Mouse (Mus musculus) myocyte (in vitro differentiated cells): ENCODE results near the gene Gm20388. TPM values are rescaled to one million over a fixed set of nuclear protein-coding genes. Genes with fewer than 3 reads are reported as not detected.

Source experiments
- H3K27me3 ChIP-seq: one replicate; pipeline ENCODE4 v1.6.1; 2011; ENCODE audit not compliant: control insufficient read depth, insufficient read depth, insufficient read length
- H3K36me3 ChIP-seq: one replicate; pipeline ENCODE4 v1.6.1; 2011; ENCODE audit not compliant: control insufficient read depth, insufficient read depth
- H3K4me2 ChIP-seq: one replicate; pipeline ENCODE4 v1.6.1; 2011; ENCODE audit warnings: low read depth, control low read depth
- H3K4me3 ChIP-seq: one replicate; pipeline ENCODE4 v1.5.1; 2011; ENCODE audit warnings: mild to moderate bottlenecking, control low read depth, moderate library complexity
- H3K79me2 ChIP-seq: one replicate; pipeline ENCODE4 v1.6.1; 2011; ENCODE audit not compliant: control insufficient read depth, insufficient read depth
- H3ac ChIP-seq: one replicate; pipeline ENCODE4 v1.6.1; 2011; ENCODE audit not compliant: control insufficient read depth, insufficient read length
- CEBPB ChIP-seq: IDR thresholded peaks from 2 replicates; pipeline ENCODE4 v1.6.1; 2011; ENCODE audit warnings: mild to moderate bottlenecking, moderate library complexity; ENCODE audit not compliant: poor library complexity, insufficient read depth, severe bottlenecking
- E2F4 ChIP-seq: IDR thresholded peaks from one replicate; pipeline ENCODE4 v1.6.1; 2011; ENCODE audit warnings: mild to moderate bottlenecking, control low read depth, moderate library complexity; ENCODE audit not compliant: insufficient read depth
- MAX ChIP-seq: IDR thresholded peaks from one replicate; pipeline ENCODE4 v1.6.1; 2011; ENCODE audit warnings: low read depth, mild to moderate bottlenecking, control low read depth
- MYOD1 ChIP-seq, 3 experiments: IDR thresholded peaks; one replicate each; pipeline ENCODE4 v1.6.1; 2011; ENCODE audit warnings: control low read depth in 2 of 3, low read depth in 2 of 3, mild to moderate bottlenecking in 2 of 3, moderate library complexity in 1 of 3; ENCODE audit not compliant: insufficient read length in 2 of 3, control insufficient read depth in 1 of 3
- MYOG ChIP-seq, 3 experiments: IDR thresholded peaks; one replicate each; pipeline ENCODE4 v1.6.1; 2011; ENCODE audit warnings: control low read depth in 2 of 3, low read depth in 2 of 3, mild to moderate bottlenecking in 2 of 3; ENCODE audit not compliant: insufficient read length in 2 of 3, control insufficient read depth in 1 of 3, insufficient read depth in 1 of 3
- POLR2A ChIP-seq: IDR thresholded peaks from one replicate; pipeline ENCODE4 v1.6.1; 2011; ENCODE audit warnings: low read depth, mild to moderate bottlenecking, control low read depth, moderate library complexity; ENCODE audit not compliant: insufficient read length
- POLR2AphosphoS2 ChIP-seq: IDR thresholded peaks from one replicate; pipeline ENCODE4 v1.6.1; 2011; ENCODE audit warnings: low read depth, control low read depth; ENCODE audit not compliant: insufficient read length
- REST ChIP-seq: IDR thresholded peaks from one replicate; pipeline ENCODE4 v1.6.1; 2011; ENCODE audit warnings: mild to moderate bottlenecking, control low read depth, moderate library complexity; ENCODE audit not compliant: insufficient read depth, insufficient read length
- SRF ChIP-seq: IDR thresholded peaks from one replicate; pipeline ENCODE4 v1.6.1; 2011; ENCODE audit warnings: low read depth; ENCODE audit not compliant: control insufficient read depth, insufficient read length
- TCF12 ChIP-seq: IDR thresholded peaks from one replicate; pipeline ENCODE4 v1.6.1; 2011; ENCODE audit warnings: mild to moderate bottlenecking, control low read depth; ENCODE audit not compliant: poor library complexity, insufficient read depth, severe bottlenecking
- TCF3 ChIP-seq: IDR thresholded peaks from one replicate; pipeline ENCODE4 v1.6.1; 2011; ENCODE audit warnings: low read depth, control low read depth; ENCODE audit not compliant: insufficient read length
- USF1 ChIP-seq: IDR thresholded peaks from one replicate; pipeline ENCODE4 v1.6.1; 2011; ENCODE audit warnings: low read depth, mild to moderate bottlenecking, control low read depth, moderate library complexity
- polyA plus RNA-seq: library from polyadenylated mRNA; unstranded; fragments of >200 nt; fragmentation: generic; extraction: Trizol; gene quantifications from one replicate; pipeline ENCODE4 v1.2.1, GENCODE M21; 2012; ENCODE audit warnings: missing spikeins

The Gm20388 gene
- polyA plus RNA-seq, 1 experiment = 15.3 TPM

DNA sequence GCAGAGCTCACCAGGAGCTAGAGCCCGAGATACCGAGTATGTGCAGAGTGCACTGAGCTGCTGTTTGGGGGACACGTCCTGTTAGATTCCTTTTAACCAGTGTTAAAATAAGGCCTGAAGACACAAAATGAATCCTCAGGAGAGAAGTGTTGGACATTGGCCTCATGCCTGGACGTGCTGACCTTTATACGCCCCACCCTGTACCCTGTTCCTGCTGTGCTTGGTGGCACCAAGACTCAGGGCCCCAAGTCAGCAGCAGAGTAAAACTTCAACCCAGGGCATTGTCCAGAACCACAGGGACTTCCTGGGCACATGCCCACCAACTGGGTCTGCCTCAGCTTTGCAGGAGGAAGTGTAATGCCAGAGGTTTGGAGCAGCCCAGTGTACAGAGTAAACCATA, 2879.2 kb downstream of the Gm20388 start:
- no peak overlapping the region for H3K4me3 ChIP-seq
- no peaks in the 10 kb centered on the region for H3K79me2 ChIP-seq
- no peak overlapping the region for H3ac ChIP-seq
- no peaks in the 10 kb centered on the region for H3K27me3 ChIP-seq
- no peak overlapping the region for H3K4me2 ChIP-seq
- TF ChIP-seq REST (no peak), E2F4 (no peak), TCF12 (no peak), POLR2AphosphoS2 (no peak), USF1 (no peak), MYOG (IDR thresholded peaks at IDR 0.05; ENCODE audit: control insufficient read depth in 1 of 3, insufficient read depth in 1 of 3, insufficient read length in 2 of 3, low read depth in 2 of 3) (no peak), MAX (no peak), CEBPB (no peak), SRF (no peak), TCF3 (no peak), MYOD1 (IDR thresholded peaks at IDR 0.05; ENCODE audit: control insufficient read depth in 1 of 3, insufficient read length in 2 of 3, low read depth in 2 of 3) (no peak), POLR2A (no peak)
- no peaks in the 10 kb centered on the region for H3K36me3 ChIP-seq

DNA sequence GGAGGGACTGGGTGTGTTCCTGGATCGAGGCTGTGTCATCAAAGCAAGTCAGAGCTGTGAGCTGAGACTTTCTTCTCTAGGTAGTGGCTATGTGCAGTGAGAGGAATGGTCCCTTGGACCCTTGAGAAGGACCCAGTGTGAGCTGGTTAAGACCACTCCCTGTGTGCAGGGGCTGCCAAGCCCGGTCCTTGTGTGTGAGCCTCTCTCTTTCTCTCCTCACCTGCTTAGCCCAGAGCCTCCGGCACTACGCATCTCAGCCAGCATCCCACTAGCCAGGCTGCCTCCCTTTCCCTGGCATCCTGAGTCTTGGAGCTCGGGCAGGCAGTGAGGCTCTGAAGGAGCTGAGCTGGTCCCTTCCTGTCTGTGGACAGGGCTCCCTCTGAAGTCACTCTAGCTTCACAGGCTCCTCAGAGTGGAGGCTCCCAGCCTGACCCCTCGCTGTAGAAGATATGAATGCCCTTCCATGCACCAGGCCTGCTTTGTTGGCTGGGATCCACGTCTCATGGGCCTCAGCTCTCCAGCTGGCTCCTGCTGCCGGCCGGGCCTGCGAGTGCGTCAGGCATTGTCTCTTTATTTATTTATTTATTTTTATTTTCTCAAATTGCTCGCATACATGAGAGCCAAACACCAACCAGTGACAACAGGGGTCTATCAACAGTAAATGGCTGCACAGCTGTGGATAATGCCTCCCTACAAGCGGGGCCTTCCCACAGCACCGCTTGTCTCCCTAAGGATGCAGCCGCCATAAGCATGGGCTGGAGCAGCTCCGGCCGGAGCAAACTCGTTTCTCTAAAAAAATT, 2882.9 kb downstream of the Gm20388 start:
- Histone ChIP-seq H3K4me2 (no peak overlapping the region), H3K36me3 (no peaks in the 10 kb centered on the region), H3K4me3 (no peak overlapping the region), H3ac (no peak overlapping the region), H3K27me3 (no peaks in the 10 kb centered on the region), H3K79me2 (no peaks in the 10 kb centered on the region)
- TF ChIP-seq MYOD1 (IDR thresholded peaks at IDR 0.05; ENCODE audit: control insufficient read depth in 1 of 3, insufficient read length in 2 of 3, low read depth in 2 of 3) (no peak), TCF12 (no peak), TCF3 (no peak), SRF (no peak), POLR2A (no peak), CEBPB (no peak), REST (no peak), E2F4 (no peak), USF1 (no peak), MYOG (IDR thresholded peaks at IDR 0.05; ENCODE audit: control insufficient read depth in 1 of 3, insufficient read depth in 1 of 3, insufficient read length in 2 of 3, low read depth in 2 of 3) (no peak)

DNA sequence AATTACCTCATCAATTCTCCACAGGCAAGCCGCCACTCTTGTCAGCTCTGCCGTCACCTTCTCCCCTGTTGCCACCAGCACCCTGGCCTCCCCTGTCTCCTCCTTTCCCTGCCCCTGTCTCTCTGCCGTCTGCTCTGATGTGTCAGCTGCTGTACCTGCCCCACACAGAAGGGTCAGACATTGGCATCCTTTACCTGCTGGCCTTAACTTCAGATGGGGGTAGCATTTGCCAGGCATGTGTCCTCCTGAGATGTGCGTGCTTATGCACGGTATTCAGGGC, 2883.5 kb downstream of the Gm20388 start:
- Histone ChIP-seq H3K79me2 (no peaks in the 10 kb centered on the region), H3K36me3 (no peaks in the 10 kb centered on the region), H3K4me2 (no peak overlapping the region), H3K27me3 (no peaks in the 10 kb centered on the region), H3K4me3 (no peak overlapping the region), H3ac (no peak overlapping the region)
- no peak for TF ChIP-seq CEBPB
- no peak for TF ChIP-seq MYOG (IDR thresholded peaks at IDR 0.05; ENCODE audit: control insufficient read depth in 1 of 3, insufficient read depth in 1 of 3, insufficient read length in 2 of 3, low read depth in 2 of 3)
- TF ChIP-seq TCF12 = no peak
- no peak for TF ChIP-seq POLR2A
- no peak for TF ChIP-seq USF1
- no peak for TF ChIP-seq E2F4
- TF ChIP-seq REST = no peak
- TF ChIP-seq TCF3 = no peak
- no peak for TF ChIP-seq MAX
- no peak for TF ChIP-seq POLR2AphosphoS2
- TF ChIP-seq MYOD1 (IDR thresholded peaks at IDR 0.05; ENCODE audit: control insufficient read depth in 1 of 3, insufficient read length in 2 of 3, low read depth in 2 of 3) = no peak
- TF ChIP-seq SRF = no peak

GRCm38 (mm10) chr8:122803906-122804761, 2893.5 kb downstream of the Gm20388 start:
- H3ac ChIP-seq = no peak overlapping the region
- H3K4me2 ChIP-seq = no peak overlapping the region
- no peak overlapping the region for H3K4me3 ChIP-seq
- no peaks in the 10 kb centered on the region for H3K79me2 ChIP-seq
- no peak for TF ChIP-seq CEBPB
- TF ChIP-seq REST = no peak
- no peak for TF ChIP-seq SRF
- TF ChIP-seq TCF12 = no peak
- no peak for TF ChIP-seq MYOD1 (IDR thresholded peaks at IDR 0.05; ENCODE audit: control insufficient read depth in 1 of 3, insufficient read length in 2 of 3, low read depth in 2 of 3)
- no peak for TF ChIP-seq MAX
- H3K36me3 ChIP-seq = no peaks in the 10 kb centered on the region
- H3K27me3 ChIP-seq = peaks cover 45% of the 10 kb centered on the region
